1 mouse cellular context compared by ENCODE assay signal in the genomic region with DNA sequence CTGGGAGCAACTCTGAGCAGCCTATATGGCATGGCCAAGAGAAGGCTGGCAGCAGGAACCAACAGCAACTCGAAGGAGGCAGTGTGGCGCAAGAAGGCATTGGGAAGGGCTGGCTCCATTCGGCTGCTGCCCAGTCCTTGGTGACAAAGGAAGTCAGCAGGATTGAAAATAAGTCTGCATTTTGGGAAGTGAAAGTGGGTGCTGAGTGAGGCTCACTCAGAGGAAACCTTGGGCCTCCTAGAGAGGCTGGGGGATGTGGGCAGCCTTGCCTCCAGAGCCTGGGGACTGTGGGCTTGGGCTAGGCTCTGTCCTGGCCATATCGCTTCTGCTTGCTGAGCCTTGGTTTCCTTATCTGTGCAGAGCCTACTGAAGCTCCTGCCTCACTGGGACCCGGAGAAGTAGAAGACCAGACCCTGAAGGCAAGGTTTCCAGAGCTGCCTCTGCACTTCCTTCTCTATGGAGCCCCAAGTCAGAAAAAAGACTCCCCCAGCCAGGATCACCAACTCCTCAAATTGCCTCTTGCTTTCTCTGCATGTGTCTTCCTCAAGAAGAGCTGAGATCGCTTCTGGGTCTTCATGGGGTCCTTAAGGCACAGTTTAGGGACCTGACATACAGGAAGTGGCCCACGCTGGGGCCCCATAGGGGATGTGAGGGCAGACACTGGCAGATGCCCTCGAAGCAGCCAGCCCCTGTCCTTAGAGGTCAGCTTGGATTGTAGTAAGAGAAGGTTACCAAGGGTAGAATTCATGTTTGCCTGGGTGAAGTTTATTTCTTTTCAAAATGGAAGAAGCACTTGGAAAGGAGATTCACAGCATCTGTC.
TF ChIP-seq lines count a peak whose summit lies in the region.

No protein-coding gene starts in this region.

TF ChIP-seq in MEL, 35 proteins besides CTCF, POLR2A, EP300 and RAD21:
- TF ChIP-seq MEF2A (IDR thresholded peaks at IDR 0.05; ENCODE audit: extremely low read depth, insufficient replicate concordance, low read depth, low read length, poor library complexity, severe bottlenecking) (no peak), ELF1 (IDR thresholded peaks at IDR 0.05; ENCODE audit: low read depth, low read length) (peak; percentile 33; the same call in 1 of the 2 replicates), HCFC1 (IDR thresholded peaks at IDR 0.05; ENCODE audit: low read depth, low read length) (no peak), SIN3A (IDR thresholded peaks at IDR 0.05; ENCODE audit: low read length) (no peak), MYB (IDR thresholded peaks at IDR 0.05; ENCODE audit: low read depth, low read length) (no peak), ZC3H11A (IDR thresholded peaks at IDR 0.05; ENCODE audit: low read depth, low read length) (no peak), CHD2 (IDR thresholded peaks at IDR 0.05; ENCODE audit: low read length) (no peak; the same call in 1 of the 2 replicates), ZKSCAN1 (IDR thresholded peaks at IDR 0.05; ENCODE audit: low read depth, low read length) (no peak), JUND (IDR thresholded peaks at IDR 0.05; ENCODE audit: low read depth, low read length) (no peak), TAL1 (IDR thresholded peaks at IDR 0.05; ENCODE audit: low read length) (0 out of 2 replicates have a peak, but pooled peaks have one; percentile 3), POLR2AphosphoS5 (IDR thresholded peaks at IDR 0.05; ENCODE audit: borderline replicate concordance, low read depth, low read length) (no peak), KAT2A (conservative IDR thresholded peaks at IDR 0.05; ENCODE audit: low read depth, low read length) (no peak), GABPA (IDR thresholded peaks at IDR 0.05; ENCODE audit: low read depth, low read length) (no peak), MAZ (IDR thresholded peaks at IDR 0.05; ENCODE audit: low read depth, low read length) (no peak), NRF1 (IDR thresholded peaks at IDR 0.05; ENCODE audit: insufficient read depth, low read depth, low read length, poor library complexity, severe bottlenecking) (no peak), MYC (IDR thresholded peaks at IDR 0.05; ENCODE audit: low read depth, low read length) (no peak), ZNF384 (IDR thresholded peaks at IDR 0.05; ENCODE audit: low read depth, low read length) (no peak), MAX (IDR thresholded peaks at IDR 0.05; ENCODE audit: low read length) (peak; percentile 37; the same call in 1 of the 2 replicates), USF2 (IDR thresholded peaks at IDR 0.05; ENCODE audit: borderline replicate concordance in 1 of 2, insufficient read depth in 1 of 2, low read depth in 1 of 2, low read length in 2 of 2) (no peak), CHD1 (IDR thresholded peaks at IDR 0.05; ENCODE audit: low read depth, low read length) (no peak), E2F4 (IDR thresholded peaks at IDR 0.05; ENCODE audit: borderline replicate concordance, low read depth, low read length) (no peak), TBP (IDR thresholded peaks at IDR 0.05; ENCODE audit: low read depth, low read length) (0 out of 2 replicates have a peak, but pooled peaks have one; percentile 8), USF1 (IDR thresholded peaks at IDR 0.05; ENCODE audit: low read depth, low read length) (no peak), POLR2AphosphoS2 (IDR thresholded peaks at IDR 0.05; ENCODE audit: low read length) (no peak), ETS1 (IDR thresholded peaks at IDR 0.05; ENCODE audit: low read depth, low read length) (0 out of 2 replicates have a peak, but pooled peaks have one; percentile 19), BHLHE40 (IDR thresholded peaks at IDR 0.05; ENCODE audit: borderline replicate concordance, low read depth, low read length) (no peak), MAFK (IDR thresholded peaks at IDR 0.05; ENCODE audit: borderline replicate concordance, low read depth, low read length) (no peak), TCF12 (IDR thresholded peaks at IDR 0.05; ENCODE audit: low read depth, low read length) (no peak), SMC3 (IDR thresholded peaks at IDR 0.05; ENCODE audit: low read depth, low read length) (no peak), ZMIZ1 (IDR thresholded peaks at IDR 0.05; ENCODE audit: low read depth, low read length) (no peak), MXI1 (IDR thresholded peaks at IDR 0.05; ENCODE audit: low read depth, low read length) (0 out of 2 replicates have a peak, but pooled peaks have one; percentile 27), UBTF (IDR thresholded peaks at IDR 0.05; ENCODE audit: borderline replicate concordance, insufficient read depth, low read depth, low read length) (no peak), NELFE (IDR thresholded peaks at IDR 0.05; ENCODE audit: low read depth, low read length) (peak; percentile 44), GATA1 (IDR thresholded peaks at IDR 0.05; ENCODE audit: low read depth, low read length) (peak; percentile 51), RCOR1 (IDR thresholded peaks at IDR 0.05; ENCODE audit: low read depth, low read length) (no peak)
